Mouse (Mus musculus): ENCODE measurements around the gene Adprm.

DNA sequence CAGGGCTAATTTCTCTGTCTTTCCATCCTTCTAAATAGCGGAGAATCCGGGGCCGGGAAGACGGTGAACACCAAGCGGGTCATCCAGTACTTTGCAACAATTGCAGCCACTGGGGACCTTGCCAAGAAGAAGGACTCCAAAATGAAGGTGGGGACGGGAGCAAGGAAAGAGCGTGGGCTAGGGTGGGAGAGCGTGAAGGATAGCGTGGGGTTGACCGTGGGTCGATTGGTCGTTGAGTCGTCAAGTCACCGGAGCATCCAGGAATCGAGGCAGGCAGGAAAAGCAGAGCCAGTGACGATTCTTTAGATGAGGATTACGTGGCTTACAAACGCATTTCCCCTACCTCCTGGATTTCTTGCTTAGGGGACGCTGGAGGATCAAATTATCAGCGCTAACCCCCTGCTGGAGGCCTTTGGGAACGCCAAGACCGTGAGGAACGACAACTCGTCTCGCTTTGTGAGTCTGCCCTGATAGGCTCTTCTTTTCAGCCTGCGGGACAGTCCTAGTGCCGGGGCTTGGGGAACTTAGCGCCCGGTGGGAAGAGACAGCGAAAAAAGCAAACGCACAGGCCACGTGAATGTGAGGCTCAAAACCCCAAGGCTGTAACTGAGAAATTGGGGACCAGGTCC lies 31.4 kb upstream of the Adprm start:
- TF ChIP-seq CTCF (IDR thresholded peaks at IDR 0.05; ENCODE audit: borderline replicate concordance, insufficient read depth, low read length) (no peak), POLR2A (IDR thresholded peaks at IDR 0.05; ENCODE audit: low read depth, low read length) (no peak)

Measured in embryonic fibroblast, embryonic 13.5 days (primary cell).